Mouse (Mus musculus) cerebellum, adult 2 months (tissue): Measurements from ENCODE around the gene Ufc1. TPM values are rescaled to one million over a fixed set of nuclear protein-coding genes. Genes with fewer than 3 reads are reported as not detected.
A peak's percentile ranks its signal among the peaks of the same experiment; 100 is the strongest.

Experiments used
- DNase-seq, 2 experiments: peaks; one replicate each; pipeline ENCODE4 v3.0.0; 2021
- H3K27ac ChIP-seq: fragments of 200-500 bp; 2 replicates; pipeline ENCODE4 v1.5.1; 2012; ENCODE audit warnings: low read length, control low read depth, inconsistent platforms; ENCODE audit not compliant: insufficient read depth
- H3K27me3 ChIP-seq: fragments of 200-500 bp; 2 replicates; pipeline ENCODE4 v1.6.1; 2012; ENCODE audit warnings: inconsistent platforms, mild to moderate bottlenecking, low read length, moderate library complexity; ENCODE audit not compliant: control insufficient read depth, insufficient read depth
- H3K4me1 ChIP-seq: fragments of 200-500 bp; 2 replicates; pipeline ENCODE4 v1.6.1; 2011; ENCODE audit warnings: low read length; ENCODE audit not compliant: control insufficient read depth, insufficient read depth
- H3K4me3 ChIP-seq: fragments of 200-500 bp; replicated peaks from 2 replicates; pipeline ENCODE3; 2011; ENCODE audit warnings: mild to moderate bottlenecking, low read depth, low read length, control low read depth; ENCODE audit not compliant: insufficient read depth
- CTCF ChIP-seq: fragments of 200-500 bp; IDR thresholded peaks from 2 replicates; pipeline ENCODE4 v1.5.1; 2011; ENCODE audit warnings: low read depth, mild to moderate bottlenecking, control low read depth, low read length, moderate library complexity, borderline replicate concordance; ENCODE audit not compliant: insufficient read depth
- POLR2A ChIP-seq: fragments of 200-500 bp; IDR thresholded peaks from 2 replicates; pipeline ENCODE4 v1.6.1; 2011; ENCODE audit warnings: low read length, control low read depth, borderline replicate concordance; ENCODE audit not compliant: insufficient read depth
- WGBS: fragments of 180-500 bp; shearing (Covaris S2); methylation state at CpG from one replicate; pipeline ENCODE4 v1.1.7; 2018; 5-methylcytosine and 5-hydroxymethylcytosine counted together
- polyA plus RNA-seq: library from polyadenylated mRNA; depleted of rRNA; stranded (reverse); fragments of >200 nt; gene quantifications from 2 replicates; pipeline ENCODE4 v1.2.3, GENCODE M21; 2012

Gene Ufc1
- polyA plus RNA-seq, 1 experiment, result 109 TPM

- H3K4me3 ChIP-seq, result no peak overlapping the region
- TF ChIP-seq POLR2A, result no peak
- no peak for TF ChIP-seq CTCF
- 65% methylated on average over 3 of the region's 3 CpGs for WGBS
- H3K27me3 ChIP-seq, result no peaks in the 10 kb centered on the region
- no peak overlapping the region for H3K27ac ChIP-seq
- DNase-seq, result no peak
- H3K4me1 ChIP-seq, result peaks cover 4% of the 10 kb centered on the region; the same call in 1 of the 2 replicates
Observed at GRCm38 (mm10) chr1:171263666-171264461, 31.0 kb downstream of the Ufc1 start.

- Histone ChIP-seq H3K4me3 (no peak overlapping the region), H3K27me3 (no peaks in the 10 kb centered on the region), H3K4me1 (peaks cover 4% of the 10 kb centered on the region; the same call in 1 of the 2 replicates), H3K27ac (no peak overlapping the region)
- DNase-seq, result peak in 1 of 2 experiments; percentile 63
- 0% methylated on average over 2 of the region's 2 CpGs for WGBS
- TF ChIP-seq POLR2A, result no peak
- TF ChIP-seq CTCF, result no peak
Observed at GRCm38 (mm10) chr1:171263185-171263611, 31.6 kb downstream of the Ufc1 start.

- DNase-seq, result peak in 1 of 2 experiments; percentile 45
- H3K27ac ChIP-seq, result no peak overlapping the region
- WGBS, result 2% methylated on average over 8 of the region's 8 CpGs
- no peak for TF ChIP-seq CTCF
- TF ChIP-seq POLR2A, result no peak
- H3K27me3 ChIP-seq, result no peaks in the 10 kb centered on the region
- H3K4me1 ChIP-seq, result peaks cover 4% of the 10 kb centered on the region; the same call in 1 of the 2 replicates
- H3K4me3 ChIP-seq, result peak overlapping the region; percentile 40
Observed at GRCm38 (mm10) chr1:171262594-171263130, 32.2 kb downstream of the Ufc1 start.

- H3K4me1 ChIP-seq, result peaks cover 4% of the 10 kb centered on the region; the same call in 1 of the 2 replicates
- 83% methylated on average over 3 of the region's 3 CpGs for WGBS
- no peak overlapping the region for H3K27ac ChIP-seq
- TF ChIP-seq CTCF, result no peak
- TF ChIP-seq POLR2A, result no peak
- DNase-seq, result no peak
- H3K4me3 ChIP-seq, result no peak overlapping the region
- H3K27me3 ChIP-seq, result no peaks in the 10 kb centered on the region
Observed at GRCm38 (mm10) chr1:171260316-171260715, 34.5 kb downstream of the Ufc1 start.

GRCm38 (mm10) chr1:171258921-171259320, 35.9 kb downstream of the Ufc1 start:
- Histone ChIP-seq H3K27me3 (no peaks in the 10 kb centered on the region), H3K27ac (no peak overlapping the region), H3K4me1 (peaks cover 4% of the 10 kb centered on the region; the same call in 1 of the 2 replicates), H3K4me3 (no peak overlapping the region)
- DNase-seq, result no peak
- TF ChIP-seq POLR2A (no peak), CTCF (no peak)
- WGBS, result 77% methylated on average over 17 of the region's 17 CpGs

GRCm38 (mm10) chr1:171257781-171258180, 37.0 kb downstream of the Ufc1 start:
- Histone ChIP-seq H3K4me3 (no peak overlapping the region), H3K27me3 (no peaks in the 10 kb centered on the region), H3K27ac (no peak overlapping the region), H3K4me1 (peaks cover 4% of the 10 kb centered on the region; the same call in 1 of the 2 replicates)
- 69% methylated on average over 9 of the region's 9 CpGs for WGBS
- DNase-seq, result no peak
- TF ChIP-seq POLR2A, result no peak
- TF ChIP-seq CTCF, result no peak

GRCm38 (mm10) chr1:171256937-171257548, 37.8 kb downstream of the Ufc1 start:
- H3K27ac ChIP-seq, result no peak overlapping the region
- 59% methylated on average over 15 of the region's 15 CpGs for WGBS

More at GRCm38 (mm10) chr1:171256937-171257548, 37.8 kb downstream of the Ufc1 start:
- DNase-seq, result peak; percentile 58 to 66
- Histone ChIP-seq H3K27me3 (no peaks in the 10 kb centered on the region), H3K4me3 (no peak overlapping the region), H3K4me1 (no peaks in the 10 kb centered on the region; the same call in 1 of the 2 replicates)
- no peak for TF ChIP-seq POLR2A
- TF ChIP-seq CTCF, result peak; percentile 61
